Mouse (Mus musculus): ENCODE measurements around the gene Uchl5. TPM values are rescaled to one million over a fixed set of nuclear protein-coding genes. Genes with fewer than 3 reads are reported as not detected.

The Uchl5 gene
- polyA plus RNA-seq (2016; fragmentation: Nextera tagmentation; extraction: Ambion mirVana) = 78.3 and 81.0 TPM in 2 replicates

DNA sequence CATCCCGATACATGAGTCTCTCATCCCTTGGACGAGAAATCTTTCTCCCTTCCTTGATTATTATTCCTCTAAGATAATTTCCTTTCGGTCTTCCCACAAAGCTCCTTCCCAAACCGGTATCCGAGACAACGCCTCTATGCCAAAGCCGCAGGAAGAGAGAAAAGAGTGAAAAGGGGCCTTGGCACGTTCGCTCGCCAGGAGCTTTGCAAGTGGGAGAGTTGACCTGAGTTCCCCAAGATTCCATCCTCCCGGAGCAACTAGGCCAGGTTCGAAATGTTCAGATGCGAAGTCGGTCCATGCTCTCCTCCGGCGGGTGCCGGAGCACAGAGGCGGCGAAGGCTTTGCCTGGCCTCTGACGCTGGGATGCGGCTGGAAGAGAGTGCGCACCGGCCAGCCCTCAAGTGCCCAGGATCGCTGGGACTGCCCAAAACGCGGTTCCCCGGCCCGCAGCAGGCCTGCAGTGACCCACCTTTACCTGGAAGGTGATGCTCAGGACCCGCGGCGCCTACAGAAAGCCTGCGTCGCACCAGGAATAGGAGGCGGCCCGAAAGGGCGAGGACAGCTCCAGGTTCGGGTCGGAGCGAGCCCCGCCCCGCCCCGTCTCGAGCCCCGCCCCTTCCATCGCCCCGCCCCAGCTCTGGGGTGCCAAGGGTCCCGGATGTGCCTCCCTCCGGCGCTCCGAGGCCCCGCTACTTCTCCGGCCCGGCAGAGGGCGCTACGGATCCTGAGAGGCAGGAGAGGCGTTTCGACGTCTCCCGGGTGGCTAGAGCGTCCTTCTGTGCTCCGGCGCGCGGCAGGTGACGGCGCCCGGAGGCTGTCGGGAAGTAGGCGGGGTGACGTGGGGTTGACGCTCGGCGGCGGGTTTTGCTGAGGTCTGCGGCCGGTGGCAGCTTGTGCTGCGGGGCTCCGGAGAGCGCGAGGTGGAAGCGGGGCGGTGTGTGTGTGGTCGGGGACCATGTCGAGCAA, at the start of gene Uchl5, which contains the start of gene Trove2:
Gene Uchl5, plus strand, starts transcription at position 827 of the 966 bp plus-strand sequence.
Gene Trove2, minus strand, starts transcription at position 623 of the 966 bp plus-strand sequence.
- peak within 1 kb of the TSS; percentile 85 for H3K9ac ChIP-seq

DNA sequence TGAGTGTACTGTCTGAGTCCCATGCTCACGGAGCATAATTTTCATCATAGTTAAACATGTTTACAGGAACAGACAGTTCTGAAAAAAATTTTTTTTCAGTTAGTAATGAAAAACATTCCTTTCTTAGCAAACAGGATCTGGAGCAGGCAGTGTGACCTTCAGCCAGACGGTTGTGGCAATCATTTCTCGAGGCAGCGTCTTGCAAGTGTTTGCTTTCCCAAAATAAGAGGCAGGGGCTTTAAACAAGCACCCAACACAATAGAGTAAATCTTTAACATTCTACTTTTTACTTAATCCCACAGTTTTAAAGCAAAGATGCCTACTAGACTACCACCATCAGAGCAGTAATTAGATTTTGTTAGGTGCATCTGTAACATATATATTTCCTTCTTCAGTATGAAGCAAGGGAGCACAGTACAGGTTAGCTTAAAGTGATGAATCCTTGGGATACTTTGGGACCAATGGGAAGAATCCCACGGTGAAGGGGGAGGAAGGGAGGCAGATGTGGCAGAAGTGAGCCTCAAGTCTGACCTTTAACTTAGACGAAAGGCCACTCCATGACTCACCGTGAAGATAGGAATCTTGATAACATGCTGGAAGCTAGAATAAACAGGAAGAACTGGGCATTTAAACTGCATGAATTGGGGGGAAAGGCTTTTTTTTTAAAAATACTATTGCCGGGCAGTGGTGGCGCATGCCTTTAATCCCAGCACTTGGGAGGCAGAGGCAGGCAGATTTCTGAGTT, 49.2 kb upstream of the Uchl5 start:
- Histone ChIP-seq H3K4me3 (no peak overlapping the region), H3K9me3 (no peaks in the 10 kb centered on the region), H3K36me3 (no peaks in the 10 kb centered on the region), H3K4me2 (replicated peaks) (no peak overlapping the region), H3K27ac (no peak overlapping the region), H3K9ac (no peak overlapping the region), H3K27me3 (no peaks in the 10 kb centered on the region), H3K4me1 (no peaks in the 10 kb centered on the region)
- 55% methylated on average over 9 of the region's 9 CpGs for WGBS
- no peak for ATAC-seq (ENCODE audit: insufficient number of reproducible peaks, insufficient read depth, low FRiP score, low TSS enrichment)

More for the DNA sequence above, at the start of gene Uchl5, which contains the start of gene Trove2:
- H3K4me1 ChIP-seq = peaks cover 11% of the 10 kb centered on the region
- H3K36me3 ChIP-seq = no peaks in the 10 kb centered on the region
- no peaks in the 10 kb centered on the region for H3K9me3 ChIP-seq
- H3K4me2 ChIP-seq (replicated peaks) = peak within 1 kb of the TSS; percentile 85
- peak; percentile 97 for ATAC-seq (ENCODE audit: insufficient number of reproducible peaks, insufficient read depth, low FRiP score, low TSS enrichment)
- peak within 1 kb of the TSS; percentile 65; the same call in 1 of the 2 replicates for H3K27ac ChIP-seq
- WGBS = under 1% methylated on average over 84 of the region's 84 CpGs
- peak within 1 kb of the TSS; percentile 82 for H3K4me3 ChIP-seq
- no peaks in the 10 kb centered on the region for H3K27me3 ChIP-seq

DNA sequence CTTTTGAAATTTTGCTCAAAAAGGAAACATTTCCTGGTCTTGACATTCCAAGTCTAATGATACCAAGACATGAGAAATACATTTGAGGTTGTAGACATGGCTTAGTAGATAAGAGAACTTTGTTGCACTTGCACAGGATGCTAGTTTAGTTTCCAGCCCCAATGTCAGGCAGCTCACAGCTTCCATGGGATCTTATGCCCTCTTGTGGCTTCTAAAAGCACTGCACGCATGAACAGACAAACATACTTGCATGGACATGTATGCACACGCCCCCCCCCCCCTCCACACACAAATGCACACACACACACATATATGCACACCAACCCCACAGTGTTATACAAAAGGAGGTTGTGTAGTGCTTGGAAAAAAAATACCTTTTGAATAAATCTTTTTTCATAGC, 46.2 kb upstream of the Uchl5 start:
- no peak overlapping the region for H3K27ac ChIP-seq
- H3K27me3 ChIP-seq = no peaks in the 10 kb centered on the region
- H3K4me1 ChIP-seq = no peaks in the 10 kb centered on the region
- no peak overlapping the region for H3K4me2 ChIP-seq (replicated peaks)
- no peaks in the 10 kb centered on the region for H3K9me3 ChIP-seq
- no peak overlapping the region for H3K4me3 ChIP-seq
- no peak overlapping the region for H3K9ac ChIP-seq
- WGBS = 61% methylated on average over 2 of the region's 2 CpGs
- no peaks in the 10 kb centered on the region for H3K36me3 ChIP-seq
- no peak for ATAC-seq (ENCODE audit: insufficient number of reproducible peaks, insufficient read depth, low FRiP score, low TSS enrichment)

DNA sequence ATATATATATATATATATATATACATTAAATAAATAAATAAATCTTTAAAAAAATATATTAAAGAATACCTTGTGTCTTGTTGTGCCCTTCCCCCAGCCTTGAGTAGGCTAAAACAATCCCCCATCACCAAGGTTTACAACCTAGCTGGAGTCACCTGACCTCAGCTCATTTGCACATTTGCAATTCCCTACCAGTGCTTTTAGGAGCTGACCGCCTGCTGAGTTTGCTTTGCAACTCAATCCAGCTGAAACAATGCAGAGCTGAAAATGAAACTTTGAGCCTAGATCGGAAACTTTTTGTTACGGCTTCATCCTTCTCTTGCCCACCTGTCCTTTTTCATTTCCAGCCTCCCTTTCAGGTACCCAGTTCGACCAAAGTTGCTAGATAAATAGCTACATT, 45.4 kb upstream of the Uchl5 start:
- Histone ChIP-seq H3K4me3 (no peak overlapping the region), H3K36me3 (no peaks in the 10 kb centered on the region), H3K4me1 (no peaks in the 10 kb centered on the region), H3K27me3 (no peaks in the 10 kb centered on the region), H3K9me3 (no peaks in the 10 kb centered on the region), H3K27ac (no peak overlapping the region), H3K4me2 (replicated peaks) (no peak overlapping the region), H3K9ac (no peak overlapping the region)
- ATAC-seq (ENCODE audit: insufficient number of reproducible peaks, insufficient read depth, low FRiP score, low TSS enrichment) = no peak
- 48% methylated on average over 4 of the region's 4 CpGs for WGBS

DNA sequence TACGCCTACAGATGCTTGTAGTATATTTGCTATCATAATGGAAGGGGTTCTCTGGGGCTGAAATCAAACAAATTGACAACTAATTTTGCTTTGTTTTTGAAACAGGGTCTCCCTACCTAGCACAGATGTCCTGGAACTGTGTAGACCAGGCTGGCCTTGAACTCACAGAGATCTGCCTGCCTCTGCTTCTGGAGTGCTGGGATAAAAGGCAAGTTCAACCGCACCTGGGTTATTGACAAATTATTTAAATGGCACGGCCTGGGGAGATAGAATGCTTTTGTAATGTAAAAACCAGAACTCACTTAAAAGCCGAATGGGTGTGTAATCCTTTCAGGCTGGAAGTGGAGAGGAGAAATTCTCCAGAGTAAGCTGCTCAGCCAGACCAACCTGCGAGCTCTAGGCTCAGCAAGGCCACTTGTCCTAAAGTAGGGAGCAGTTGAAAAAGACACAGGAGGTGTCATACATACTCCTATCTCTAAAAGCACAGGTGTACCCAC, 43.1 kb upstream of the Uchl5 start:
- 83% methylated on average over 5 of the region's 5 CpGs for WGBS
- Histone ChIP-seq H3K9me3 (no peaks in the 10 kb centered on the region), H3K27me3 (no peaks in the 10 kb centered on the region), H3K4me2 (replicated peaks) (no peak overlapping the region), H3K4me1 (no peaks in the 10 kb centered on the region), H3K27ac (no peak overlapping the region), H3K4me3 (no peak overlapping the region), H3K36me3 (no peaks in the 10 kb centered on the region), H3K9ac (no peak overlapping the region)
- no peak for ATAC-seq (ENCODE audit: insufficient number of reproducible peaks, insufficient read depth, low FRiP score, low TSS enrichment)

DNA sequence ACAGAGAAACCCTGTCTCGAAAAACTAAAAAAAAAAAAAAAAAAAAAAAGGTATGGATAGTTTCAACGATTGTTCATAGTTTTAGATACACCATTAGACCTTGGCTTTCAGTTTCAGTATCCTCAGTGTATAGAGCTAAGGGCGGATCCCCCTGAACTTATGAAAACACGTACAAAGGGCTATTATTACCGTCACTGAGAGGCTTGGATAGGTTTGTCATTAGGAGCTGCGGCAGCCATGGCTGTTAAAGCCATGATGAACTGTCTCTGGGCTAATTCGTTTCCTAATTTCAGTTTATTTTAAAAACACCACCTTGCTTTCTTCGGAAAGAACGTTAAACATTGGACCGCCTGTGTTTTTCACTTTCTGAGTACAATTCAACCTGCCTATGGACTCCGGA, 38.3 kb upstream of the Uchl5 start:
- Histone ChIP-seq H3K4me3 (peak overlapping the region; percentile 75), H3K9me3 (no peaks in the 10 kb centered on the region), H3K4me1 (no peaks in the 10 kb centered on the region), H3K27me3 (no peaks in the 10 kb centered on the region), H3K4me2 (replicated peaks) (peak overlapping the region; percentile 69), H3K36me3 (peaks cover 11% of the 10 kb centered on the region), H3K9ac (peak overlapping the region; percentile 85; the same call in 1 of the 2 replicates), H3K27ac (no peak overlapping the region)
- WGBS = 30% methylated on average over 11 of the region's 11 CpGs
- no peak for ATAC-seq (ENCODE audit: insufficient number of reproducible peaks, insufficient read depth, low FRiP score, low TSS enrichment)

DNA sequence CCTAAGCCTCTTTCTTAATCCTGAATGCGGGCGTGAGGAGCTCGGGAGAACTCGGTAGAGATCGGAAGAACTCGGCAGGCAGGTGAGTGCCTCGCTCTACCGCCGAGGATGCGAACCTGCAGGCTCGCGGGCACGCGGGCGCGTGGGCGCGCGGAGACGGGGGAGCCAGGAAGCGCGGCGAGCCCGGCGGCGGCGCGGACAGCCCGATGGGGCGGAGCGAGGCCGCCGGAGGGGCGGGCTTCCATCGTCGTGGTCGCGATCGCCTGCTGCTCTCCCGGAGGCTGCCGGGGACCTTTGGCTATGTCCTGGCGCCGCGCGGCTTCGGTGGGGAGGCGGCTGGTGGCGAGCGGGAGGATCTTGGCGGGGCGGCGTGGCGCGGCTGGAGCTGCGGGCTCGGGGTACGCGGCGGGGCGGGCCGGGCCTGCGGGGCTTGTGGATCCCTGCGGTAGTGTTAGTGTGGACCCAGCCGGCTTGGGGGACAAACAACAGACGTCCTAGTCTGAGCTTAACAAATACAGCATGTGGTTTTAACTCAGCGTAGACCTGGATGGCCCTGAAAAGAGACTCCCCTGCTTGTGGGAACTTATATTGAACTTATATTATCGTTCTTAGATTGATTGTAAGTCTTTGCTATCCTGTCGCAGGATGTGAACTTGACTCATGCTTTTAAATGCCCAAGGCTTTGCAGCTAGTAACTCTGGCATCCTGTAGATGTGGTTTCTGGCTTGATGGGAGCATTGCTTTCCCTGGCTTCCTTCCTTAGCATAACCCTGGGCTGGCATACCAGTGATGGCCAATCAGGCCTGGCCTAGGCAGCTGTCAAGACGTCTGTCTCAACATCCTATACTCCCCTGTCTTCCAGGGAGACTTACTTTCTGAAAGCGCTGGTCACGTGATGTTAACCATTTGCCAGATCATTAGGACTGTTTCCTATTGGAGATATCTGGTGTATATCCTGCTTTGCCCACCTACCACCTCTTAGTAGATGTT, 37.4 kb upstream of the Uchl5 start:
- Histone ChIP-seq H3K4me3 (peak overlapping the region; percentile 75), H3K27ac (peak overlapping the region; percentile 81), H3K9ac (peak overlapping the region; percentile 85), H3K9me3 (no peaks in the 10 kb centered on the region), H3K36me3 (peaks cover 15% of the 10 kb centered on the region), H3K4me2 (replicated peaks) (peak overlapping the region; percentile 69), H3K27me3 (no peaks in the 10 kb centered on the region), H3K4me1 (no peaks in the 10 kb centered on the region)
- WGBS = under 1% methylated on average over 71 of the region's 71 CpGs
- peak; percentile 84 for ATAC-seq (ENCODE audit: insufficient number of reproducible peaks, insufficient read depth, low FRiP score, low TSS enrichment)

DNA sequence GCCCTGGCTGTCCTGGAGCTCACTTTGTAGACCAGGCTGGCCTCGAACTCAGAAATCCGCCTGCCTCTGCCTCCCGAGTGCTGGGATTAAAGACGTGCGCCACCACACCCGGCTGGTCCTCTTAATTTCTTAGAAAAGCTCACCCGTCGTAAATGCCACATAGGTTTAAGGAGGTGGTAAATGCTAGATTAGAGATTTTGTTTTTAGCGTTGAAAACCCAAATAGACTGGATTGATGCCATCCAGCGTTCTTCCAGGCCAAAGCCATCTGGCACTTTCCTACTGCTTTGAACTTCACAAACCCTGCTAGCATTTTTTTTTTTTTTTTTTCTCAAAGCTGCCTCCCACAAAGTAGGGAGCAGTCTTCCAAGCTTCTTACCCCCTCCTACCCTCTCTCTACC, 36.5 kb upstream of the Uchl5 start:
- H3K9ac ChIP-seq = no peak overlapping the region
- H3K36me3 ChIP-seq = peaks cover 22% of the 10 kb centered on the region
- no peaks in the 10 kb centered on the region for H3K27me3 ChIP-seq
- H3K4me2 ChIP-seq (replicated peaks) = peak overlapping the region; percentile 69
- H3K27ac ChIP-seq = no peak overlapping the region
- 95% methylated on average over 10 of the region's 10 CpGs for WGBS
- H3K9me3 ChIP-seq = no peaks in the 10 kb centered on the region
- ATAC-seq (ENCODE audit: insufficient number of reproducible peaks, insufficient read depth, low FRiP score, low TSS enrichment) = no peak
- no peaks in the 10 kb centered on the region for H3K4me1 ChIP-seq
- H3K4me3 ChIP-seq = no peak overlapping the region

DNA sequence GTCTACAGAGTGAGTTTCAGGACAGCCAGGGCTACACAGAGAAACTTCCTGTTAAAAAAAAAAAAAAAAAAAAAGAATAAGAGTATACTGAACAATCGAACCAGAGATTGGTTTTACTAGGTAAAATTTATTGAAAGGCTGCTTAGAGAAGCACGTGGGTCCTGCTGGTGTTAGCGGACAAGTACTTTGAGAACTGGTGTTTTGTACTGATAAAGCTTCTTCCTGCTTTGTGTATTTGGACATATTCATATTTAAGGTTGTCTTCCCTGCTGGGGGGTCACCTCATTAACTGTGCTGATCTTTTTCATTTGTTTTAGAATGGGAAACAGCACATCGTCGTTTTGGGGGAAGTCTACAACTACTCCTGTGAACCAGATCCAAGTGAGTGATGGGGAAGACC, 35.7 kb upstream of the Uchl5 start:
- no peak for ATAC-seq (ENCODE audit: insufficient number of reproducible peaks, insufficient read depth, low FRiP score, low TSS enrichment)
- no peak overlapping the region for H3K4me3 ChIP-seq
- no peaks in the 10 kb centered on the region for H3K4me1 ChIP-seq
- WGBS = 91% methylated on average over 5 of the region's 5 CpGs
- H3K4me2 ChIP-seq (replicated peaks) = no peak overlapping the region
- H3K9ac ChIP-seq = no peak overlapping the region
- no peaks in the 10 kb centered on the region for H3K27me3 ChIP-seq
- no peak overlapping the region for H3K27ac ChIP-seq
- H3K36me3 ChIP-seq = peaks cover 25% of the 10 kb centered on the region
- H3K9me3 ChIP-seq = no peaks in the 10 kb centered on the region

DNA sequence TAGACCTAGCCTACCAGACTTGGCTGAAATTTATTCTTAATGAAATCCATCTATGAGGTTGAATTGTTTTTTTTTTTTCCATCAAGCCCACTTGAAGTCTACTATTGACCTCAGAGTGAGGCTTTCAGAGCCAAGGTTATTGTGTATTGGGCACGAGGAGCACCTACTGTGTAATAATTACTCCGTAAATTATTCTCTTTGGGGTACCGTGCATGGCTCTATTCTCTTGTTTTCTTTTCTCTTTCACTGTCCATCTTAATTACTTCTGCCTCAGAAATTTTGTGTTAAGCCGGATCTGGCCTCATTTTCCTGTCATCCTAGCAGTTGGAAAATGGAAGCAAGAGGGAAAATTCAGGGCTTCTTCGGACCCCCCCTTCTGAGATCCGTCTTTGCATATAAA, 34.9 kb upstream of the Uchl5 start:
- WGBS = 72% methylated on average over 6 of the region's 6 CpGs
- H3K4me1 ChIP-seq = no peaks in the 10 kb centered on the region
- no peak for ATAC-seq (ENCODE audit: insufficient number of reproducible peaks, insufficient read depth, low FRiP score, low TSS enrichment)
- H3K27me3 ChIP-seq = no peaks in the 10 kb centered on the region
- H3K9ac ChIP-seq = no peak overlapping the region
- H3K4me3 ChIP-seq = no peak overlapping the region
- no peaks in the 10 kb centered on the region for H3K9me3 ChIP-seq
- H3K36me3 ChIP-seq = peaks cover 28% of the 10 kb centered on the region
- no peak overlapping the region for H3K4me2 ChIP-seq (replicated peaks)
- no peak overlapping the region for H3K27ac ChIP-seq

DNA sequence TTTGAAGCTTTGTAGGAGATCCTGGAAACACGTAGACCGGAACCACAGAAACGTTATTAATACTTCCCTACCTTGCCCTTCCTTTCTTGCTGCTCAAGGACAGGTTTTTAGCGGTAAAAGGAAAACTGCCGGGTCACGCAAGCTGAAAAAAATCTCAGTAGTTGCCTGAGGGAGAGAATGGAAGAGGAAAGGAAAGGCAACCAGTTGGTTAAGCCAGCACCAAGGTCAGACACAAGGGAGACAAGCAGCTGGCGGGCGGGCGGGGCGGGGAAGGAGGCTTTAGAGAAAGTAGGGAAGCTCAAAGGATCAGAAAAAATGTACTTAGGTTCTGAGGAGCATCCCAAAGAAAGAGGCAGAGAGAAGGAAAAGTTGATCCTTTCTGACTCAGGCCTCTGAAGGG, 31.2 kb upstream of the Uchl5 start:
- ATAC-seq (ENCODE audit: insufficient number of reproducible peaks, insufficient read depth, low FRiP score, low TSS enrichment) = no peak
- H3K4me3 ChIP-seq = no peak overlapping the region
- H3K4me2 ChIP-seq (replicated peaks) = no peak overlapping the region
- H3K27ac ChIP-seq = no peak overlapping the region
- H3K9me3 ChIP-seq = no peaks in the 10 kb centered on the region
- peaks cover 32% of the 10 kb centered on the region for H3K36me3 ChIP-seq
- no peak overlapping the region for H3K9ac ChIP-seq
- H3K27me3 ChIP-seq = no peaks in the 10 kb centered on the region
- 85% methylated on average over 10 of the region's 10 CpGs for WGBS
- H3K4me1 ChIP-seq = no peaks in the 10 kb centered on the region

Measured in embryonic facial prominence, embryonic 12.5 days (tissue).